Mouse (Mus musculus): ENCODE results near the gene Lsmem1. TPM values are rescaled to one million over a fixed set of nuclear protein-coding genes. Genes with fewer than 3 reads are reported as not detected.

Lsmem1 gene
- polyA plus RNA-seq, 1 experiment from 2014 or later, result 0.13 TPM

DNA sequence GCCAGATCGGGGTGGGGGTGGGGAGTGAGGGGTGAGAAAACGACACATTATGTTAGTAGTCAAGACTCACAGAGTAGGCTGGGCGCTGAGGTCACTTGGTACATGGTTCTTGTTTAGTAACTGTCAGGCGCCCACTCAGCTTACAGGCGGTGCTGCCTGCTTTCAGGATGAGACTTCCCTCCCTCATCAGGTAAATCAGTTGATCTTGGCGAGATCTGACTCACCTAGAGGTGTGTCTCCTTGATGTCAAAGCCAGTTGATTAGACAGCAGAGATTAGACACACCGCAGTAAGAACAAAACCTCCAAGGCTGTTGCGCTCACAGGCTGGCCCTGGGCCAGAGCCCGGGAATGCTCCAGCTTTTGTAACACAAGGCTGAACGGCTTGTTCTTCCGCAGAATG is 44.5 kb upstream of the Lsmem1 start:
- 48% methylated on average over 11 of the region's 11 CpGs for WGBS
- DNase-seq (ENCODE audit: low spot score) (no peak), ATAC-seq (replicated peaks; ENCODE audit: low FRiP score, low read depth) (no peak)

DNA sequence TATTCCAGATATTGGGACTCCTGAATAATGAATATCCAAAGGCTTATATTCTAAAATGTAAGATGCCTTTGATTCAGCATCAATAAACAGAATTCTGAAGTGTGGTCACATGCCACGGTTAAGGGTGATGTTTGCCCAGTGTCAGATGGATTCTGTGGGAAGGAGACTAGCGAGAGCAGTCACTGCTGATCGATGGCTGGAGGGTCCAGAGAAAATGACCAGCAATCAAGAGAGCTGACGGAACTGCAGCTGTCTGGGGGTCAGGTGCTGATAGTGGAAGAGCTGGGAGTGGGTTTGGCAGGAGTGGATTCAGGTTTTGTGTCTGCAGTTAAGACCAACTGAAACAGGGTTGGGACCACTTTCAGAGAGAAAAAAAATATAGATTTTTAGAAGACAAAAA is 44.0 kb upstream of the Lsmem1 start:
- no peaks in the 10 kb centered on the region for H3K9me3 ChIP-seq (replicated peaks; ENCODE audit: low read length)
- H3K36me3 ChIP-seq (ENCODE audit: insufficient read depth, low read length), result no peaks in the 10 kb centered on the region
- ATAC-seq (replicated peaks; ENCODE audit: low FRiP score, low read depth) (no peak), DNase-seq (ENCODE audit: low spot score) (no peak)
- H3K4me1 ChIP-seq (replicated peaks; ENCODE audit: insufficient read depth, low read length), result no peaks in the 10 kb centered on the region
- no peak overlapping the region for H3K4me3 ChIP-seq (replicated peaks; ENCODE audit: low read depth, low read length)
- H3K27ac ChIP-seq, result no peak overlapping the region
- no peak for TF ChIP-seq CTCF (IDR thresholded peaks at IDR 0.05; ENCODE audit: low read depth)
- no peaks in the 10 kb centered on the region for H3K27me3 ChIP-seq (ENCODE audit: insufficient read depth, low read length)
- no peak overlapping the region for H3K4me2 ChIP-seq (ENCODE audit: low read length)
- 68% methylated on average over 4 of the region's 4 CpGs for WGBS
- no peak overlapping the region for H3K9ac ChIP-seq (ENCODE audit: low read depth, low read length)

More for the DNA sequence above, 44.5 kb upstream of the Lsmem1 start:
- Histone ChIP-seq H3K4me3 (replicated peaks; ENCODE audit: low read depth, low read length) (no peak overlapping the region), H3K27ac (no peak overlapping the region), H3K27me3 (ENCODE audit: insufficient read depth, low read length) (no peaks in the 10 kb centered on the region), H3K4me2 (ENCODE audit: low read length) (no peak overlapping the region), H3K9me3 (replicated peaks; ENCODE audit: low read length) (no peaks in the 10 kb centered on the region), H3K9ac (ENCODE audit: low read depth, low read length) (no peak overlapping the region), H3K36me3 (ENCODE audit: insufficient read depth, low read length) (no peaks in the 10 kb centered on the region), H3K4me1 (replicated peaks; ENCODE audit: insufficient read depth, low read length) (no peaks in the 10 kb centered on the region)
- TF ChIP-seq CTCF (IDR thresholded peaks at IDR 0.05; ENCODE audit: low read depth), result no peak

DNA sequence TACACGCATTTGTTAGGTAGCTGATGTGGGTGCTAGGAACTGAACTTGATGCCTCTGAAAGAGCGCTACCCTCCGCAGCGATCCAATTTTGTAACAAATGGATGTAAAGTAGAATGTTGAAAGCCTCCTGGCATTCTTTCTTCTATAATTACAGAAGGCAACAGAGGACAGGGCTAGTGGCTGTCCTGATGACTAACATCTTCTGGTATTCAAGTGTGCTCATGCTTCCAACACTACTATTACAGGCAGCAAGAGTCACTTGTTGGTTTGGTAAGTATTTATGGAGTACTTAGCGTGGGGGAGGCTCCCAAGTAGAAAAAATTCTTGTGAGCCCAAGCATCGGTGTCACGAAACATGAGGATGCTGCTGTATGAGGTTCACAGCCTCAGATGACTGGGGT is 39.9 kb upstream of the Lsmem1 start:
- H3K4me2 ChIP-seq (ENCODE audit: low read length), result no peak overlapping the region
- no peaks in the 10 kb centered on the region for H3K4me1 ChIP-seq (replicated peaks; ENCODE audit: insufficient read depth, low read length)
- H3K9ac ChIP-seq (ENCODE audit: low read depth, low read length), result no peak overlapping the region
- no peaks in the 10 kb centered on the region for H3K36me3 ChIP-seq (ENCODE audit: insufficient read depth, low read length)
- no peak overlapping the region for H3K4me3 ChIP-seq (replicated peaks; ENCODE audit: low read depth, low read length)
- 82% methylated on average over 7 of the region's 7 CpGs for WGBS
- no peak overlapping the region for H3K27ac ChIP-seq
- DNase-seq (ENCODE audit: low spot score), result no peak
- H3K27me3 ChIP-seq (ENCODE audit: insufficient read depth, low read length), result no peaks in the 10 kb centered on the region
- no peaks in the 10 kb centered on the region for H3K9me3 ChIP-seq (replicated peaks; ENCODE audit: low read length)
- ATAC-seq (replicated peaks; ENCODE audit: low FRiP score, low read depth), result no peak
- no peak for TF ChIP-seq CTCF (IDR thresholded peaks at IDR 0.05; ENCODE audit: low read depth)

DNA sequence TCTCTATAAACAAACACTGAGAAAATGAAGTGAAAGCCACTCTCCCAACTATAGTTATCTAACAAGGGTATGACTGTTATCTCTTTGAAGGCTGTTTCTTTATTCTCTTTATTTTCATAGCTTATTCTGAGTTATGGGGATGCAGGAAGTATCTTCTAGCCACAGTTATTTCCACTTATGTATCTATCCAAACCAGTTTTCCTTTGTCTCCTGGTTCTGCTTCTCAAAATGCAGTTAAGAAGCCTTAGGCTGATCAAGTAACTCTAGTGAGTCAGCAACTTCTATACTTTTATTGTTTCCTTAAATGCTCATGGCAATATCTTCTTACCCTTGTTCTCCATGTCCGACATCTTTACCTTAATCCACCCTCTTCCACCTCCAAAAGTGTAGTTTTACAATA is 32.9 kb upstream of the Lsmem1 start:
- no peaks in the 10 kb centered on the region for H3K9me3 ChIP-seq (replicated peaks; ENCODE audit: low read length)
- H3K4me3 ChIP-seq (replicated peaks; ENCODE audit: low read depth, low read length), result no peak overlapping the region
- H3K36me3 ChIP-seq (ENCODE audit: insufficient read depth, low read length), result no peaks in the 10 kb centered on the region
- WGBS, result 83% methylated on average over 1 of the region's 1 CpGs
- ATAC-seq (replicated peaks; ENCODE audit: low FRiP score, low read depth), result no peak
- no peak overlapping the region for H3K27ac ChIP-seq
- no peaks in the 10 kb centered on the region for H3K27me3 ChIP-seq (ENCODE audit: insufficient read depth, low read length)
- H3K4me2 ChIP-seq (ENCODE audit: low read length), result no peak overlapping the region
- TF ChIP-seq CTCF (IDR thresholded peaks at IDR 0.05; ENCODE audit: low read depth), result no peak
- no peak overlapping the region for H3K9ac ChIP-seq (ENCODE audit: low read depth, low read length)
- H3K4me1 ChIP-seq (replicated peaks; ENCODE audit: insufficient read depth, low read length), result no peaks in the 10 kb centered on the region
- no peak for DNase-seq (ENCODE audit: low spot score)

DNA sequence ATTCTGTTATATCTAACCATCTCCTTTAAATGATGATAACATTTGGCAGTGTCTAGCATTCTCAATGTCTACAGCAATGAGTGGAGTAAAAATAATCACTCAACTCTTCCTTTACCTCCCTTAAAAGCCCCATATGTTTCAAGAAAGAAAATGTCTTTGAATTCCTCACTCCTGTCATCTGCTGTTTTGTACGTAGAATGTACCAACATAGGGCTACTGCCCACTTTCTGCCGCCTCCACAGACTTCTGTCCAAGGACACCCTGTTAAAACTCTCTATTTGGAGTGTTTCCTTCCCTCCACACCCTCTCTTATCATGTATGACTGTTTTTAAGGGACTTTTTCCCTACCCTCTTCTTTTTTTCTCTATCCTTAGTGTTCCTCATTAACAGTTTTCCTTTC is 32.3 kb upstream of the Lsmem1 start:
- TF ChIP-seq CTCF (IDR thresholded peaks at IDR 0.05; ENCODE audit: low read depth), result no peak
- H3K27ac ChIP-seq, result no peak overlapping the region
- no peaks in the 10 kb centered on the region for H3K4me1 ChIP-seq (replicated peaks; ENCODE audit: insufficient read depth, low read length)
- no peaks in the 10 kb centered on the region for H3K36me3 ChIP-seq (ENCODE audit: insufficient read depth, low read length)
- H3K9ac ChIP-seq (ENCODE audit: low read depth, low read length), result no peak overlapping the region
- H3K9me3 ChIP-seq (replicated peaks; ENCODE audit: low read length), result no peaks in the 10 kb centered on the region
- 92% methylated on average over 2 of the region's 2 CpGs for WGBS
- H3K4me3 ChIP-seq (replicated peaks; ENCODE audit: low read depth, low read length), result no peak overlapping the region
- H3K27me3 ChIP-seq (ENCODE audit: insufficient read depth, low read length), result no peaks in the 10 kb centered on the region
- DNase-seq (ENCODE audit: low spot score) (no peak), ATAC-seq (replicated peaks; ENCODE audit: low FRiP score, low read depth) (no peak)
- no peak overlapping the region for H3K4me2 ChIP-seq (ENCODE audit: low read length)

DNA sequence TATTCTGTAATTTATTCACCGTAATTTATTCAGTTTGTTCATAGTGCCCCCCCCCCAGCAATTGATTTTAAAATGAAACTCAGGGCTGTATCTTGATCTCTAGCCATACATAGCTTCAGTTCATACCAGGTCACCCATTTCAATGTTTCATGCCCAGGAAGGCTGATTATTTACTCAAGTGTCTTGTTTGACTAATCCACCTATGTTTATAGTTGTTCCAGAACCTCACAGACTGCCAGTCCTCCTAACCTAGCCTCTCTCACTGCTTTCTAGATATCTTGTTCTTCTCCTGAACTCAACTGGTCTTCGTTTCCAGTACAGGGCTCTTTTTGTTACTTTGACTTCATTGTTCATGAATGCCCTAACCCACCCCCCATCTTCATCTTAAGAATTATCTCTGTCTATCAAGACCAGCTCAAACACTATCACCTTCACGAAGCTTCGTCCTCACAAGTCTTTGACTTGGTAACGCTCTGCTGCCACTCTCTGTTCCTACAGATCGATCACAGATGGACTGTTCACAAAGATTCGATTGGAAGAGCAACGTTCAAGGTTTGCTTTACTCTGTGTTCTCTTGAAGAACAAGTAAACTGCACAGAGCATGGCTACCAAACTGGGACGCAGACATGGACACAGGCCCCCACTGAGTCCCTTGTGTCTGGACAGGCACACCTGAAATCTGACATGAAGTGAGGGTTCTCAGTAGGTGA is 25.0 kb upstream of the Lsmem1 start:
- DNase-seq (ENCODE audit: low spot score), result no peak
- H3K27me3 ChIP-seq (ENCODE audit: insufficient read depth, low read length), result no peaks in the 10 kb centered on the region
- H3K4me2 ChIP-seq (ENCODE audit: low read length), result no peak overlapping the region
- H3K9ac ChIP-seq (ENCODE audit: low read depth, low read length), result no peak overlapping the region
- H3K9me3 ChIP-seq (replicated peaks; ENCODE audit: low read length), result no peaks in the 10 kb centered on the region
- no peak for ATAC-seq (replicated peaks; ENCODE audit: low FRiP score, low read depth)
- no peak overlapping the region for H3K4me3 ChIP-seq (replicated peaks; ENCODE audit: low read depth, low read length)
- H3K4me1 ChIP-seq (replicated peaks; ENCODE audit: insufficient read depth, low read length), result no peaks in the 10 kb centered on the region; the same call in 1 of the 2 replicates
- H3K36me3 ChIP-seq (ENCODE audit: insufficient read depth, low read length), result no peaks in the 10 kb centered on the region
- no peak for TF ChIP-seq CTCF (IDR thresholded peaks at IDR 0.05; ENCODE audit: low read depth)
- WGBS, result 95% methylated on average over 9 of the region's 9 CpGs
- no peak overlapping the region for H3K27ac ChIP-seq

DNA sequence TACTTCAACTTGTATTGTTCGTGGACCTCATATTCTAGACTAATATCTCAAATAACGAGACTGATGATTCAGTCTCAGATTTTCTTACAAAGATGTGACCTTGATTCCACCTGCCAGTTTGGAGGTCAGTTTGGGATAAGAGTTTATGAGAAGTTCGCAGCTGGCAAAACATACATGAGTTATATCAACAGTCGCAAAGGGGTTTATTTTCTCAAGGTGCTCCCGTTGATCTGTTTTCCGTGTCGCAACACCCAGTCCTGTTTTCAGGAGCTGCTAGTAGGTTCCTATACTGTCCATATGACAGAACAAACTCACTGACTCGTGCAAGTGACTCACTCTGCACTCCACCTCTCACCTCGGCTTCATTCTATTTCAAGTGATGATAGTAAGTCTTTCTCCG is 24.4 kb upstream of the Lsmem1 start:
- WGBS, result 21% methylated on average over 10 of the region's 10 CpGs
- Histone ChIP-seq H3K27me3 (ENCODE audit: insufficient read depth, low read length) (no peaks in the 10 kb centered on the region), H3K4me2 (ENCODE audit: low read length) (peak overlapping the region; percentile 64), H3K9ac (ENCODE audit: low read depth, low read length) (no peak overlapping the region), H3K4me3 (replicated peaks; ENCODE audit: low read depth, low read length) (peak overlapping the region; percentile 82), H3K36me3 (ENCODE audit: insufficient read depth, low read length) (no peaks in the 10 kb centered on the region), H3K4me1 (replicated peaks; ENCODE audit: insufficient read depth, low read length) (no peaks in the 10 kb centered on the region; the same call in 1 of the 2 replicates), H3K27ac (peak overlapping the region; percentile 20; the same call in 1 of the 2 replicates), H3K9me3 (replicated peaks; ENCODE audit: low read length) (no peaks in the 10 kb centered on the region)
- no peak for ATAC-seq (replicated peaks; ENCODE audit: low FRiP score, low read depth)
- no peak for TF ChIP-seq CTCF (IDR thresholded peaks at IDR 0.05; ENCODE audit: low read depth)
- no peak for DNase-seq (ENCODE audit: low spot score)
